Mouse (Mus musculus): ENCODE results near the gene Cd3eap.

DNA sequence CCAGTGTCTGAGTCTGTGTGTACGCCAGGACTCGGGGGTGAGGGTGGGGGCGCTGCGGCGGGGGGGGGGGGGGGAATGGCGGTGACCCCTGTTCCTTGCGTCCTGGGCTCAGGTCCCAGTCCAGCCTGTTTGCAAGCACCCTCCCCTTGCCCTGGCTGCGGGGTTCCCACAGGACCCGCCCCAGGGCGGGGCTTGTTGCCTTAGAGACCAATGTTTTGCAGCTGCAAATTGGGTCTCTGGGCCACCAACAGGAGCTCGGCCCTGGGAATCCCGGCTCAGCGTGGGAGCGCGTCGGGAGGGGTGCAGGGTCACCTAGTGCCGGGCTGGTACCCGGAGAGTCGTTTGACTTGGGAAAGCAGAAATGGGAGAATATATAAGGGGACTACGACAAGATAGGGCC lies 32.9 kb downstream of the Cd3eap start:
- TF ChIP-seq POLR2A (IDR thresholded peaks at IDR 0.05; ENCODE audit: control insufficient read depth, extremely low read depth, insufficient read depth, low read length, poor library complexity) (no peak), CTCF (IDR thresholded peaks at IDR 0.05; ENCODE audit: borderline replicate concordance, control insufficient read depth, extremely low read depth, insufficient read depth, low read length, poor library complexity) (no peak)
